Mouse (Mus musculus) liver, postnatal 0 days (tissue): ENCODE results near the gene Lamb1. TPM values are rescaled to one million over a fixed set of nuclear protein-coding genes. Genes with fewer than 3 reads are reported as not detected.

ENCODE experiments used
- ATAC-seq: fragments of 200-750 bp; cut with Nextera tagmentation; 2 replicates; pipeline ENCODE4 v1.8.0; 2017; ENCODE audit warnings: mild to moderate bottlenecking, moderate library complexity
- DNase-seq: peaks from one replicate; pipeline ENCODE4 v3.0.0-alpha.2; 2016
- H3K27ac ChIP-seq: fragments of 300-500 bp; sonication (generic); 2 replicates; pipeline ENCODE4 v1.5.1; 2014; ENCODE audit warnings: antibody characterized with exemption, moderate library complexity, mild to moderate bottlenecking, low read depth
- H3K27me3 ChIP-seq: fragments of 300-500 bp; sonication (generic); 2 replicates; pipeline ENCODE4 v1.6.1; 2014; ENCODE audit warnings: low read length, control low read depth, mixed read lengths; ENCODE audit not compliant: insufficient read depth
- H3K36me3 ChIP-seq: fragments of 300-500 bp; sonication (generic); replicated peaks from 2 replicates; pipeline ENCODE4 v1.6.1; 2014; ENCODE audit warnings: mild to moderate bottlenecking, control low read depth, low read length, moderate library complexity, mixed read lengths; ENCODE audit not compliant: insufficient read depth
- H3K4me1 ChIP-seq: fragments of 300-500 bp; sonication (generic); 2 replicates; pipeline ENCODE4 v1.6.1; 2014; ENCODE audit warnings: antibody characterized with exemption, mild to moderate bottlenecking, control low read depth; ENCODE audit not compliant: insufficient read depth
- H3K4me2 ChIP-seq: fragments of 300-500 bp; sonication (generic); 2 replicates; pipeline ENCODE4 v1.6.1; 2014; ENCODE audit warnings: low read depth, mild to moderate bottlenecking, low read length, moderate library complexity, mixed read lengths
- H3K4me3 ChIP-seq: fragments of 300-500 bp; sonication (generic); 2 replicates; pipeline ENCODE4 v1.5.1; 2014; ENCODE audit warnings: low read depth, low read length
- H3K9ac ChIP-seq: fragments of 300-500 bp; sonication (generic); replicated peaks from 2 replicates; pipeline ENCODE4 v1.6.1; 2014; ENCODE audit warnings: mild to moderate bottlenecking, moderate library complexity
- H3K9me3 ChIP-seq: fragments of 300-500 bp; sonication (generic); 2 replicates; pipeline ENCODE4 v1.6.1; 2016; ENCODE audit warnings: mild to moderate bottlenecking, control low read depth, low read length, mixed read lengths
- CTCF ChIP-seq: sonication (generic); IDR thresholded peaks from 2 replicates; pipeline ENCODE4 v1.5.1; 2016; ENCODE audit warnings: antibody characterized with exemption, low read depth
- EP300 ChIP-seq: IDR thresholded peaks from 2 replicates; pipeline ENCODE4 v1.6.1; 2016; ENCODE audit warnings: antibody characterized with exemption, low read depth, mild to moderate bottlenecking
- WGBS: fragments of 180-500 bp; shearing (Covaris S2); extraction: QIAGEN DNeasy Blood & Tissue Kit; methylation state at CpG from one replicate; pipeline ENCODE4 v1.1.7; 2014; ENCODE audit not compliant: insufficient replicate concordance; 5-methylcytosine and 5-hydroxymethylcytosine counted together
- polyA plus RNA-seq: library from polyadenylated mRNA; unstranded; fragments of >200 nt; fragmentation: Nextera tagmentation; extraction: Ambion mirVana; gene quantifications from 2 replicates; pipeline ENCODE4 v1.2.1, GENCODE M21; 2015

The Lamb1 gene
- polyA plus RNA-seq, 1 experiment from 2014 or later = 3.1 TPM

- 83% methylated on average over 3 of the region's 3 CpGs for WGBS
These were observed 37.9 kb upstream of the Lamb1 start for GRCm38 (mm10) chr12:31227167-31227566.

GRCm38 (mm10) chr12:31228878-31229277, 36.2 kb upstream of the Lamb1 start:
- DNase-seq = no peak
- TF ChIP-seq EP300 (no peak), CTCF (no peak)
- H3K4me2 ChIP-seq = no peak overlapping the region
- H3K9ac ChIP-seq = no peak overlapping the region
- H3K9me3 ChIP-seq = no peaks in the 10 kb centered on the region
- H3K4me3 ChIP-seq = no peak overlapping the region
- H3K4me1 ChIP-seq = no peaks in the 10 kb centered on the region
- ATAC-seq = no peak
- 67% methylated on average over 7 of the region's 7 CpGs for WGBS
- H3K27me3 ChIP-seq = no peaks in the 10 kb centered on the region
- no peak overlapping the region for H3K27ac ChIP-seq
- H3K36me3 ChIP-seq = no peaks in the 10 kb centered on the region

More at GRCm38 (mm10) chr12:31227167-31227566, 37.9 kb upstream of the Lamb1 start:
- no peak overlapping the region for H3K27ac ChIP-seq
- no peaks in the 10 kb centered on the region for H3K27me3 ChIP-seq
- no peak overlapping the region for H3K9ac ChIP-seq
- no peaks in the 10 kb centered on the region for H3K36me3 ChIP-seq
- no peaks in the 10 kb centered on the region for H3K4me1 ChIP-seq
- TF ChIP-seq CTCF (no peak), EP300 (no peak)
- ATAC-seq (no peak), DNase-seq (no peak)
- no peaks in the 10 kb centered on the region for H3K9me3 ChIP-seq
- H3K4me2 ChIP-seq = no peak overlapping the region
- no peak overlapping the region for H3K4me3 ChIP-seq

GRCm38 (mm10) chr12:31232635-31233034, 32.4 kb upstream of the Lamb1 start:
- WGBS = 84% methylated on average over 1 of the region's 1 CpGs
- no peaks in the 10 kb centered on the region for H3K36me3 ChIP-seq
- H3K27ac ChIP-seq = no peak overlapping the region
- H3K4me2 ChIP-seq = no peak overlapping the region
- H3K4me3 ChIP-seq = no peak overlapping the region
- no peak for ATAC-seq
- no peaks in the 10 kb centered on the region for H3K9me3 ChIP-seq
- no peak overlapping the region for H3K9ac ChIP-seq
- no peaks in the 10 kb centered on the region for H3K4me1 ChIP-seq
- no peak for TF ChIP-seq EP300
- no peak for TF ChIP-seq CTCF
- no peaks in the 10 kb centered on the region for H3K27me3 ChIP-seq
- no peak for DNase-seq

GRCm38 (mm10) chr12:31235018-31235417, 30.0 kb upstream of the Lamb1 start:
- TF ChIP-seq CTCF = no peak
- no peak for TF ChIP-seq EP300
- H3K4me2 ChIP-seq = no peak overlapping the region
- no peak overlapping the region for H3K4me3 ChIP-seq
- H3K36me3 ChIP-seq = no peaks in the 10 kb centered on the region
- 86% methylated on average over 6 of the region's 6 CpGs for WGBS
- no peak overlapping the region for H3K9ac ChIP-seq
- ATAC-seq = no peak
- H3K9me3 ChIP-seq = no peaks in the 10 kb centered on the region
- no peaks in the 10 kb centered on the region for H3K4me1 ChIP-seq
- H3K27ac ChIP-seq = no peak overlapping the region
- no peaks in the 10 kb centered on the region for H3K27me3 ChIP-seq
- DNase-seq = no peak

- no peaks in the 10 kb centered on the region for H3K9me3 ChIP-seq
- TF ChIP-seq EP300 (no peak), CTCF (no peak)
- no peak overlapping the region for H3K27ac ChIP-seq
- no peak overlapping the region for H3K4me3 ChIP-seq
- no peak for DNase-seq
- ATAC-seq = no peak
- H3K9ac ChIP-seq = no peak overlapping the region
- H3K4me2 ChIP-seq = no peak overlapping the region
- no peaks in the 10 kb centered on the region for H3K27me3 ChIP-seq
- 72% methylated on average over 12 of the region's 12 CpGs for WGBS
- H3K36me3 ChIP-seq = no peaks in the 10 kb centered on the region
- no peaks in the 10 kb centered on the region for H3K4me1 ChIP-seq
These were observed 28.0 kb upstream of the Lamb1 start for GRCm38 (mm10) chr12:31236861-31237595.

- Histone ChIP-seq H3K36me3 (no peaks in the 10 kb centered on the region), H3K4me2 (no peak overlapping the region), H3K9me3 (no peaks in the 10 kb centered on the region), H3K27ac (no peak overlapping the region), H3K4me3 (no peak overlapping the region), H3K4me1 (no peaks in the 10 kb centered on the region), H3K27me3 (no peaks in the 10 kb centered on the region), H3K9ac (no peak overlapping the region)
- no peak for DNase-seq
- ATAC-seq = no peak
- WGBS = 65% methylated on average over 3 of the region's 3 CpGs
- no peak for TF ChIP-seq EP300
These were observed 25.9 kb upstream of the Lamb1 start for GRCm38 (mm10) chr12:31239031-31239583.
